Mouse (Mus musculus) lung, postnatal 4 days (tissue): Measurements from ENCODE around the gene Rps10.

Source experiments
- DNase-seq, 2 experiments: peaks; one replicate each; pipeline ENCODE4 v3.0.0; 2021

Gene Rps10

DNA sequence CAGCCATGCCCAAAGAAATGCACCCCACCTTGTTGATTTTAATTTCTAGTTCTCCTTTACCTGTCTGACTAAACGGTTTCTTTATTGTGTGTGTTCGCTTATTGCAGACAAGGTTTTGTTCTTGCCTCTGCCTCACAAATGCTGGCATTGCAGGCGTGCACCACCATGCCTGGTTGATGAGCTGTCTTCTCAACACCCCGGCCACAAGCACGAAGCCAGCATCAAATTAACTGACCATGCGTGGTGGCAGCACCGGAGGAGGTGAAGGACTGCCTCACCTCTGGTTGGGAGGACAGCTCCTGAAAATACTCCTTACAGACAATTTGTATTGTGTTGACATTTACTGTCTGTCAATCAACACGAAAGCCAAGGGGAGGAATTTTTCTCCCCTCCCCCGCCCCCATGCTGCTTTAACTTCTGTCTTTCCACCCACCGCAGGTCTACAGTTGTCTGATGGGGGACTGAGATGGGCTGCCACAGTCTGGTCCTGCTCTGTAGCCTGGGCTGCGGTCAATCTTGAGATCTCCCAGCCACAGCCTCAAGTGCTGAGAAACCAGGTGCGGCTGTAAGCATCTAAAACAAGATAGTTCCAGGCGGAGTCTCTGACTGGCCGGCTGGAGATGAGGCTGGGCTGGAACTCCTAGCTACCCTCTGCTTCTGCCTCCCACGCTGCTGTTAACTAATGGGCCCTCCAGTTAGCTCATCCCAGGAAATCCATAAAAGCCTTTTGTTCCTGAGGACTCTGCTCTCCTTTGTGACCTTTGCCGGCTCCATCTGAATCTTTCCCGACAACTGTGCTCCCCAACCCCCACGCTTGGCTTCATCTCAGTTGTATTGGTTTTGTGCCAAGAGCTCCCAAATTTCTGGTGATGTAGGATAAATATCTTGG lies at the start of gene Rps10:
TSS of gene Rps10 (minus strand) at position 538 of the 889 bp plus-strand sequence.
- no peak for DNase-seq

DNA sequence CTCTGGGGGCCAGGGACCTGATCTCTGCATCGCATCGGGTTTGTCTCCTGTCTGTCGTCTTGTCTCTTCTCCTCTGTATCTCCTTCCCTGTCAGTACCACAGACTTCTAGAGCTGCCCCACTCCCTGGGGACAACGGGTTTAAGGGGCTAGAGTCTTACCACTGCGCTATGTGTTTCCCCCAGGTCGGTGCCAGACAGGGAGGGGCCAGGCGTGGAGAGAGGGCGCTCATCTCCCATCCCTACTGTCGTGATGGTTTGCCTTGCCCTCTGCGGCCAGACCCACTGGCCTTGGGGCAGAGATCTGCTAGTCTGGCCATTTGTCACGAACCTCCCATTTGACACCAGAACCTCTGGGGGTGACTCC lies 49.1 kb upstream of the Rps10 start:
- no peak for DNase-seq

DNA sequence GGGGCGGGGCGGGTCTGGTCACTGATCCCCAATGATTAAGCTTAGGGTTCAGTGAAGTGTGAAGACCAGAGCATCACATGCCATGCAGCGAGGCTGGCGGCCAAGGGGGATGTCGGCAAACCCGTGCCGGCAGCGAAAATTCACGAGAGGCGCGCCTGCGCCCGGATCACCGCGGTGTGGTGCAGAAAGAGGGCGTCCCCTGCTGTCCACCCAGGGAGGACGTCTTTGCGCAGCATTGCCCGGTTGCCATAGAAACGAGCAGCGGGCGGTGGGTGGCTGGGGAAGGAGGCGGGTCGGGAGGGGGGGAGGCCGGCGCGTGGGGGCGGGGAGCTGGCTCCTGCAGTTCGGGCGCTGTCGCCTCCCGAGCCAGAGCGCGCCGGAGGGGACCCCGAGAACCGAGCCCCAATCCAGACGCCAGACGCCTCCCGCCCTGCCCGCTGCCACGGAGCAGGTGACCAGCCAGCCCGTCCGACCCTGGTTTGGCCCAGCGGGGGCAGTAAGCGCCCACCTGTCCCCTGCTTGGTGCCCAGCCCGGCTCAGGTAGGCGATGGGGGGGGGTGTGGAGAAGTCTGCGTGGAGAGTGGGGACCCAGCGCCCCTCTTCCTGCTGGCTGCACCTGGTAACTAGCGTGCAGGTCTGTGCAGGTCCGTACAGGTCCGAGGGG lies 48.5 kb upstream of the Rps10 start:
- DNase-seq, result peak; percentile 52 to 61

DNA sequence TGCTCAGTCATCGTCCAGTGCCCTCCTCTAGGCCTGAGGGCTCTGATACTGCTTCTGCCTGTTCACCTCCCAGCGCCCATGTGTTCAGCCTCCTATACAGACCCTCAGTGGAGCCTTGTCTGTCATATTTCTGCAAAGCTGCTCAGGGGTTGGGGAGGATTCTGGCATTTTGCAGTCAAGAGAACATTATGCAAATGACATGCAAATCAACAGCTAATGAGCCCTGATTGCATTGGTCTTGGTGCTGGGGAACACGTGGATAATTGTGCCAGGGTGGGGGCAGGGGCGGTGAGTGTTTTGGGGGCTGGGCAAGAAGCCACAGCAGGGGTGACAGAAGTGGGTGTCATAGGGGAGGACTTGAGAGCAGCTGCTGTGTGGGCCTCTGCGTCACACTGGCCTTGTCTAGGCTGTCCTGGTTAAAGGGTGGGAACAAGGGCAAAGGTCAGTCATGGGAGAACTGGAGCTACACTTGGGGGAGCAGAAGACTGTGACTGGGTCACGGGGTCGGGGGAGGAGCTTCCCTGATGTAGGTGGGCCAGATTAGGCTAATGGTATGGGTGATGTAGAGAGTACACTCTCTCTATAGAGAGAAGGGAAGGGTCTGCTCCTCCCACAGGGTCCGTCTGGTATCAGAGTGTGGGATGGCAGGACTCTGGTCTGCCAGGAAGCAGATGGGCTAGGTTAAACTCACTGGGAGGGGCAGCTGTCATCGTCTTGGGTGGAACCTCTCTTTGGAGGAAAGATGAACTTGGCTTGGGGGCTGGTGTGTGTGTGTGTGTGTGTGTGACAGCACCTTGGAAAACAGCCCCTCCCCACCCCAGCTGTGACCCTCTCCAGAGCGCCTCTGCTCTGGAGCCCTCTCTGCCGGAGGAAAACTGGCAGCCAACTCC lies 42.7 kb upstream of the Rps10 start:
- no peak for DNase-seq

DNA sequence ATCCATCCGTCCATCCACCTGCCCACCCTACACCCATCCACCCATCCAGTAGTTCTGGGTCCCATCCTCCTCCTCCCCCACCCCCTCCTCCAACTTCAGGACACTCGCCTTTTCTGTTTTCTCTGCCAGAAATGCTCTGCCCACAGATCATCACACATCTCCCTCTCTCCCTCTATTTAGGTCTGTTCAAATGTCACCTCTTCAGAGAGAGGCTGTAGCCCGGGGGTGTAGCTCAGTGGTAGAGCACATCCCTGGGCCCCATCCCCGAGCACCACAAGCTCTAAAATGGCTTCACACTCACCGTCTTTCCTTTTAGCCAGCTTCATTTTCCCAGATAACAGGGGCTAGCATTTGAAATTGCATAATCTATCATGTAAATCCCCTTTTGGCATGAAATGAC lies 41.3 kb upstream of the Rps10 start:
- no peak for DNase-seq

DNA sequence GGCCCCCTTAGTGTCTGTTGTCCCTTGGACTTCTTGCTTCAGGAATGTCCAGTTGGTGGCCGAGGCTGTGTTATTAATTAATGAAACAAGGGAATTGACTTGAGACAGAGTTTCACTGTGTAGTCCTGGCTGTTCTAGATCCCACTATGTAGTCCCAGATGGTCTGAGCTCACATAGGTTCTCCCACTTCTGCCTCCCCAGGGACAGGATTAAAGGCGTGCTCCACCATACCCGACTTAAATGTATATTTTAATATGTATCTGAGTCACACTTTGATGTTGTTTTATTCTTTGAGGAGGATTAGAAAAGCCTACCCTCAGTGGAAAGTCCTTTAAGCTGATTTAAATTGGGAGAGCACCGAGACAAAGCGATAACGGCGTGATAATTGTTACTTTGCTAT lies 39.8 kb upstream of the Rps10 start:
- DNase-seq, result no peak

DNA sequence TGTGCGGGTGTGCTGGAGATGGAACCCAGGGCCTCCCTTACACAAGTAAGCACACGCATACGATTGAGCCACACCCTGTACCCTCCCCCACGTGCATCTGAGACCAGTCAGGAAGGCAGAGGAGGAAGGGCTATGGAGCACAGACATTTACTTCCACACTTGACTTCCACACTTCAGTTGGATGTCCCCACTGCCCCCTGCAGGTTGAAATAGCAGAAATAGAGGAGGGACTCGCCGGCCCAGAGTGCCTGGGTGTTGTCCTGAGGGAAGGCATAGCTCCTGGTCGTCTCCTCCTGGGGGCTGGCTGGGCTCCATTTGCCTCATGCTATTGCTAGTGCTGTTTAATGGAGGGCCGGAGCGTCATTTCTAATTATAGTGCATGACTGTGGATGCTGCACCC lies 39.0 kb upstream of the Rps10 start:
- no peak for DNase-seq

DNA sequence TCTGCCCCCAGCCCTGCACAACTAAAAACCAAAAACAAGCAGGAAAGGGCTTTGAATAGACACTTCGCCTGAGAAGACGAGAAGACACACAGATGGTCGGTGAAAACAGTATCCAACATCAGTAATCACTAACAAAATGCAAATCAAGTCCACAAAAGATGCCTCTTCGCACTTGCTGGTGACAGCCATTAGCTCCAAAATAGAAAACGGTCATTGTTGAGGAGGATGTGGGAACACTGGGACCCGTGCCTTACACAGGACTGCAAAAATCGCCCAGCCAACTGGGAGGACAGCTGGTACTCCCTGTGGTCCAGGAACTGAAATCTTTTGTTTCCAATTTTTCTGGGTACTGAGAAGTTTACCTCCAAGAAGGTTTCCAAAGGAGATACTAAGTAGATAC lies 37.5 kb upstream of the Rps10 start:
- no peak for DNase-seq

DNA sequence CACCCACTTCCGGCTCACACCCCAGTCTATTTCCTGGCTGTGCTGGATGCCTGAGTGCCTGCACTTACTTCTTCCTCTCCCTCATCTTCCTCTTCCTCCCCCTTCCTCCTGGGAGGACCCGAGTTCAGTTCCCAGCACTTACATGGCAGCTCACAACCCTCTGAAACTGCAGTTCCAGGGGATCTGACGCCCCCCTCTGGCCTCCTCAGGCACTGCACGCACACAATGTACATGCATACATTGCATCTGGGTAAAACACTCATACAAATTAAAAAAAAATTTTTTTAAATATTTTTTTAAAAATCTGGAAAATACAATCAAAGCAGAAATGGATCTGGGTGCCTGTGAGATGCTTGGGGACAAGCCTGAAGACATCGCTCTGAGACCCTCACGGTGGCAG lies 35.3 kb upstream of the Rps10 start:
- DNase-seq, result no peak

DNA sequence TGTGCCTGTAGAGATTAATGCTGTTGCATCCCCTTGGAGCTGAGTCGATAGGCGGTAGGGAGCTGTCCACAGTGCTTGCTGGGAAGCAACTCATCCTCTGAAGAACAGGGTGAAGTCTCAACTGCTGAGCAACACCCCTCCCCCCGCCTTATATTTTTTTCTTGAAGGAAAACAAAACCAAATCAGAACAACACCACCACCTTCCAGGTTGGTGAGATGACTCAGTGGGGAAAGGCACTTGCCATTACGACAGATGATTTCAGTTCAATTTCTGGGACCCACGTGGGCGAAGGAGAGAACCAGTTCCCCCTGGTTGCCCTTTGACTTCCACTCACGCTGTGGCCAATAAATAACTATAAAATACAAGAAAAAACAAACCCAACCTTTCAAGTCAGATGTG lies 22.3 kb upstream of the Rps10 start:
- no peak for DNase-seq

DNA sequence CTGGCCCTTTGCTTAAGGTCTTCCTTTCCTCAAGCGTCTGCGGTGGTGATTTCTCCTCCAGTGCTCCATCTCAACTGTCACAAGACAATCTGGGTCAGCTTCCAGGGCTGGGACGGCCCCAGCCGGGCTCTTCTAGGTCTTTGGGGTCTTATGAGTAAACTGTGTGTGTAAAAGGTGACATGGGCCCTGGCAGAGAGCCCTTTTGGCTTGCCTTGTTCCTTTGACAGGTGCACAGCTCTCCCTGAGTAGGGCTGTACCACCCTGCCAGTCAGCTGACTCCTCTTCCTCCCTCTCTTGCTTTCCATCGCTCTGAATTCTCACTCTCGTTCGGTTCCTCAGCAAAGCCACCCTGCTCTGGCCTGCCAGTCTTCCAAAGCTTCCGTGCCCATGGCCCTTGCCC lies 20.7 kb upstream of the Rps10 start:
- no peak for DNase-seq

DNA sequence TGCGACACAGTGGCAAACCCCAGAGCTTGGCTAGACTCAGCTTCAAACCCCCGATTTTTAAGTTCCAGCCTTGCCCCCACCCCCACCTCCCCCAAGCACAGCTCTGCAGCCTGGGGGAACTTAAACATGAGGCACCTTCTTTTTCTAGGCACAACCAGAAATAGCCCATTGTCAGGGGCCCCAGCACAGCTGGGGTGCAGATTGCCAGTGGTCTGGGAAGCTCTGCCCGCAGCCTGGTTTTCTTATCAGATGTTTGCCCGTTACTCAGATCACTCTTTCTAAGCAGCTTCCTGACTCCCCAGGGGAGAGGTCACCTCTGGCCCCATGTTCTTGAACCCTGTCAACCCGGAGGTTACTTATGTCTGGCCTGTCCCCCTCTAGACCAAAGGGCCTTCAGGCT lies 19.9 kb upstream of the Rps10 start:
- no peak for DNase-seq

DNA sequence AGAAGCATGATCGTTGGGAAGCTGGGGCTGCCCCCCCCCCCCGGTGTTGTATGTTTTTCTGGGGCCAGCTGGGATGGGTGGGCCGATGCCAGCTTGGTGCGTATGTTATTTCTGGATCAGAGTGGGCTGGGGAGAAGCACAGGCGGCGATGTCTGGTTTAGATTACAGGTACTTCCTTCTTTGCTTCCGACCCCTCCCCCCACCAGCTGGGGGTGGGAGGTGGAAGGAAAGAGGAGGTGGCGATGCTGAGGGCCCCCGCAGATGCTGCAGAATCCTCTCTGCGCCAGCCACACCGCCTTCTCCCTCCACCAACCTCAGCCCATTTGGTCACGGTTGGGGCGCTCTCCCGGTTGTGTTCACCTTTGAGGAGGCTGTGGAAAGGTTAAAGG lies 19.5 kb upstream of the Rps10 start:
- no peak for DNase-seq

DNA sequence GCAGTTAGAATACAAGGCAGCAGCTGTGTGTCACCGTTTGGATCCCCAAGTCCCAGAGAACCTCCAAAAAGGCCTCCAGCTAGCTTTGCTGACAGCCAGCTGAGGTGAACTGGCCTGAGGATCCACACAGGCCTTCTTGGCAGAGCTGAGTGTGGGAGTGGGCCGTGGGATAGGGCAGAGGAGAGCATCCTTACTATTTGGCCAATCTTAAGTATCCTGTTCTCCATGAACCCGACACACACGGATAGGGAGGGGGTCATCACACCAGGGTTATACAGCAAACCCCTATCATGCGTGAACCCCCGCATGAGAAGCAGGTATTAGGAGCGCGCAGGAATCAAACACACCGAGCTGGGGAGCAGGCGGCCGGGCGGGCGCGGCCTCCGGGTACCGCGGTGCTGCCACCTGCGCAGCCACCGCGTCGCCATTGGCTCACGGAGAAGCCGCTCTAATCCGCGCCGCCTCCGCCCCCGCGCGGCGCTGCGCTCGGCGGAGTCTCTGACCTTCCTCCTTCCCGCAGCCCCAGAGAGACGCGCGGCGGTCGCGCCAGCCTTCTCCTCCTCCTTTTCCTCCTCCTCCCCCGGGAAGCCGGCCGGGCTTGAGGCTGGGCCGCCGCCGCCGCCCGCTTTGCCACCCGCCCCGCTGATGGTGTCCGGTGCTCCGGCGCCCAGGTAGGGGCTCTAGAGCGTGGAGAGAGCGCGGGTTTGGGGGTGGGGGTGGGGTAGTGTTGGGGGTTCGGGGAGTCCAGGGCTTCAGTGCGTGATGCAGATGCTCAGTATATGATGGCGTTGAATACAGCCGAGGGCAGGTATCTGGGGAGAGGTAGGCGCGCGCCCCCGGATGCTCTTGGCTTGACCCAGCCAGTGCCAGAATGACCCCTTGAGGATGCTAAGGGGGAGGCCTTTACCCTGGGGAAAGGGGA lies 18.9 kb upstream of the Rps10 start, which contains the start of gene Pacsin1:
TSS of gene Pacsin1 (plus strand) at position 421 of the 922 bp plus-strand sequence.
- peak in 1 of 2 experiments; percentile 27 for DNase-seq

DNA sequence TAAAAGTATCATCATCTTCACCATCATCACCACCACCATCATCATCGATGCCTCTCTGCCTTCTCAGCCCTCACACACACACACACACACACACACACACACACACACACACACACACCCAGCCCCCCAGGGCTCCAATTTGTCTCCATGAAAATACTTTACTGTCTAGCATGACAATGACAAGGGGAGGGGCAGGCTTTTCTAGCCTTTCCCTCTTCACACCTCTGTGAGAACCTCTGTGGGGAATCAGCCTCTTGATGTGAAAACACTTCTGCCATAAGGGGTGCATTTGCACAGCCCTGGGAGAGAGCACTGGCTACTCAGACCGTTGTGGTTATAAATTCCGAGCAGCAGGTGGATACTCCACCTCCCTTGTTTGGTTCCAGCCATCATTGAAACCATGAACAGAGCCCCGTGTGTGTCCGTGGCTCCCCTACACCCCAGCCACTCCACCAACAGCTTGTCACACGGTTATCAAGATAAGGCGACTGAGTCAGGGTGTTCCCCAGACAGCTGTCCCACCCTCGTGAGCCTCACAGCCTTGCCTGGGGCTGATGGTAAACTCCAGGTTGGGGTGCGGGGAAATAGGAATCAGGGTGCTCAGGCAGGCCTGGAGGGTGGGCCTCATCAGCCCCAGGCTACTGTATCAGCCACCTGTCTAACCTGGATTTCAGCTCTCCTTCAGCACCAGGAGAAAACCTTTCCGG lies 16.9 kb upstream of the Rps10 start:
- no peak for DNase-seq

DNA sequence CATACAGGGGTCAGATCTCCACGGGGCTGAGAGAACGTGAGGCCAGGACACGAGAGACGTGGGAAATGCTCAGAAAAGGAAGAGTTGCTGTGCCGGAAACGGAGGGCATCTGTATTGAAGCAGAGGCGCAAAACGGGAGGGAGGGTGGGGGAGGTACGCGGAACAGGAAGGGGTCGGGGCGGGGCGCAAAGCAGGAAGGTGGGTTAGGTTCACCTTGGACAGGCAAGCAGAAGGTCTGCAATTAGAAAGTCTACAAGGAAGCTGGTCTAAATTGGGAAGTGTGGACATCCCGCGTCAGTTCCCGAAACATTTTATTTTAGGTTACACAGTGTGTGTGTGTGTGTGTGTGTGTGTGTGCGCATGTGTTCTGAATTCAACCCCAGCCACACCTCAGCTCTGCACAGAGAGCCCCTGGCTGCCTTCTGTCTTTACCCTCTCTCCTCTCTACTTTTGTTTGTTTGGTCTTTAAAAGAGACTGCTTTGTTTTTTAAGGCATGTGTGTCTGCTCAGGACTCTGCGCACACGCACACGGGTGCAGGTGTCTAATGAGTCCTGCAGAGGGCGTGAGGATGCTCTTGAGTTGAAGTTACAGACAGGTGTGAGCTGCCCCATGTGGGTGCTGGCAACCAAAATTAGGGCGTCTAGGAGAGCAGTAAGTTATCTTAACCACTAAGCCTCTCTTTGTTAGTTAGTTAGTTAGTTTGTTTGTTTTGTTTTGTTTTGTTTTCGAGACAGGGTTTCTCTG lies 15.7 kb upstream of the Rps10 start:
- DNase-seq, result no peak

DNA sequence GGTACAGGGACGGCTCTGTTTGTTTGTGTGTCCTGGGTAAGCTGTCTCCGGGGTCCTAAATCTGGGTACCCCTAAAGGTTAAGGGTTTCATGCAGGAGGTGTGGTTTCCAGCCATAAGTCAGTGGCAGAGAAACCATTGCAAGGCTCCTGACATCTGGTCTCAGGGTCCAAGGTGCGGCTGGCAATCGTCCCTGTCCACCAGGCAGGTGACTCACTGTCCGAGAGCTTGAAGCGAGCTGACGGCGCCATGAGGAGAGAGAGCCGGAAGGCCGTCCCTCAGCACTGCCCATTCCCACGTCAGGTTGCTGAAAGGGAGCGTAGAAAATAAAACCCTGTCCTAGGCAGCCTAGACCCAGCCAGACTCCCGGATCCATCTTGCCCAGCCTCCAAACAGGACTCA lies 14.1 kb upstream of the Rps10 start:
- DNase-seq, result no peak

DNA sequence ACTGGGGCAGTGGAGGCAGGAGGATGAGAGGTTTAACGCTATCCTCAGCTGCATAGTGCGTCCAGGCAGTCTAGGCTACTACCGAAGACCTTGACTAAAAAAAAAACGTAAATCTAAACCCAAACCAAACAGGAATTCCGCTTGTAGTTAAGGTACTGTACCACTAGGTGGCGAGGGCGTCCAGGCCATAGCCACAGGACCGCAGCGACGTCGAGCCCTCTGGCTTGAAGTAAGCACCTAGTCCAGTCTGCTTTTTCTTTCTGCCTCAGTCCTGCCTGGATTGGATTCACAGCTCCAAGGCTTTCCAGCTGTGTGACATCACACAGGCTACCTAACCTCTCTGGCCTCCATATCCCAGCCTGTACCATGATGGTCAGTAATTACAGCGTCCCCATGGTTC lies 13.7 kb upstream of the Rps10 start:
- DNase-seq, result peak in 1 of 2 experiments; percentile 67

DNA sequence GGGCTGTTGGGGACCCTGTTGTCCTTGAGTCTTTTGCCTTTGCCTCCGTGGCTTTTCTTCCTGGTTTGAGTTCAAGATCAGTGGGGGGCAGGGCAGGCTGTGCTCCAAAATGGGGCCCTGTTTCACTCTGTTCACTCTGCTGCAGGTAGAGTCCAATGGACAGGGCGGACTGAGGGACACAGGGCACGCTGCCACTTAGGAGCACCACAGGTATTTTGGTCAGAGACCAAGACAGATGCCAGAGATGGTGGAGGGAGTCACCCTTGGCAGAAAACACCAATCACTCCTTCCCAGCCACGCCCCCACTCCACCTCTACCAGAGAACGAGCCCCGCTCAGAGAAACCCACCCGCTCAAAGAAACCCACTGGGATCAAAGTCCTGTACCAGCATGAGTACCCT lies 9.3 kb upstream of the Rps10 start:
- DNase-seq, result no peak

DNA sequence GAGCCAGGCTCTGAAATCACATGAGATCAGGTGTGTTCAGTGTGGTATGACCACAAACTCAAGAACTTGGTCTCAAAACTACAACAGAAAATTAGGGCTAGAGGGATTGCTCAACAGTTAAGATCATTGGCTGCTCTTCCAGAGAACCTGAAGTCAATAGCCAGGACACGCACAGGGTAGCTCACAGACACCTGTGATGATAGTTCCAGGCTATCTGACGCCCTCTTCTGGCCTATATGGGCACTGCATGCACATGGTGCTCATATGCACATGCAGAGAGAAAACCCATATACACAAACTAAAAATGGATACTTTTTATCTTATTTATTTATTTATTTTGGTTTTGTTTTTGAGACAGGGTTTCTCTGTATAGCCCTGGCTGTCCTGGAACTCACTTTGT lies 8.1 kb upstream of the Rps10 start:
- no peak for DNase-seq

DNA sequence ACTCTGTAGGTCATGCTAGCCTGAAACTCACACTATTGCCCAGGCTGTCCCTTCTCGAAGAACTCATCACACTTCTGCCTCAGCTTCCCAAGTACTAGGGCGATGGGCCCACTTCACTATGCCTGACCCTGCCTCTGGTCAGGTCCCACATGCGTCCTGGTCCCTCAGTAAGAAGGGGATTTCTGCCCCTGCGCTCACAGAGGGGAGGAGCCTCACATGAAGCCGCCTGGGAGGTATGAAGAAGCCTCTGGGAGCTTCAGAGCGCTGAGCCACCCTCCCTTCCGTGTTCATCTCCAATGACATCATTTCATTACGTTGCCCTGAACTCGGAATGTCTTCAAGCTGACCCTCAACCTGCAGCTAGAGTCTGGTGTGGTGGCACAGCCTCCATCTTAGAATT lies 7.3 kb upstream of the Rps10 start:
- no peak for DNase-seq
